Mouse (Mus musculus) mesoderm, embryonic 11.5 days (tissue): Measurements from ENCODE around the gene Cdca3.
A peak's percentile ranks its signal among the peaks of the same experiment; 100 is the strongest.

Experiments
- DNase-seq: peaks from one replicate; pipeline ENCODE4 v3.0.0-alpha.2; 2012; ENCODE audit warnings: low read depth, low spot score

Gene Cdca3

GRCm38 (mm10) chr6:124831649-124832048 lies 2.3 kb downstream of the Cdca3 start:
- DNase-seq, result no peak

- DNase-seq, result no peak
Measured at GRCm38 (mm10) chr6:124834512-124835081, 5.2 kb downstream of the Cdca3 start.

- no peak for DNase-seq
Measured at GRCm38 (mm10) chr6:124835531-124835930, 6.2 kb downstream of the Cdca3 start.

- no peak for DNase-seq
Measured at GRCm38 (mm10) chr6:124836411-124836810, 7.1 kb downstream of the Cdca3 start.

- DNase-seq, result no peak
Measured at GRCm38 (mm10) chr6:124839805-124840204, 10.5 kb downstream of the Cdca3 start.

- DNase-seq, result no peak
Measured at GRCm38 (mm10) chr6:124840241-124841167, 11.2 kb downstream of the Cdca3 start, which contains the start of gene Gnb3. Gnb3 (minus strand) TSS chr6:124840275.

- DNase-seq, result peak; percentile 96
Measured at GRCm38 (mm10) chr6:124847305-124847704, 18.0 kb downstream of the Cdca3 start.

GRCm38 (mm10) chr6:124850535-124850934 lies 21.2 kb downstream of the Cdca3 start:
- DNase-seq, result no peak

- no peak for DNase-seq
Measured at GRCm38 (mm10) chr6:124854647-124855046, 25.3 kb downstream of the Cdca3 start.

- peak; percentile 59 for DNase-seq
Measured at GRCm38 (mm10) chr6:124856321-124856720, 27.0 kb downstream of the Cdca3 start.

- DNase-seq, result peak; percentile 91
Measured at GRCm38 (mm10) chr6:124856916-124857839, 27.8 kb downstream of the Cdca3 start, which contains the start of gene P3h3. P3h3 (minus strand) TSS chr6:124857752.

GRCm38 (mm10) chr6:124857840-124858530 lies 28.6 kb downstream of the Cdca3 start:
- DNase-seq, result no peak

GRCm38 (mm10) chr6:124858561-124859318 lies 29.4 kb downstream of the Cdca3 start:
- DNase-seq, result no peak

- DNase-seq, result peak; percentile 86
Measured at GRCm38 (mm10) chr6:124859725-124860124, 30.4 kb downstream of the Cdca3 start.

- DNase-seq, result no peak
Measured at GRCm38 (mm10) chr6:124860511-124860910, 31.2 kb downstream of the Cdca3 start.

GRCm38 (mm10) chr6:124861266-124861665 lies 31.9 kb downstream of the Cdca3 start:
- DNase-seq, result no peak

GRCm38 (mm10) chr6:124861802-124862201 lies 32.5 kb downstream of the Cdca3 start:
- DNase-seq, result no peak

- DNase-seq, result no peak
Measured at GRCm38 (mm10) chr6:124862406-124863124, 33.2 kb downstream of the Cdca3 start.

GRCm38 (mm10) chr6:124863125-124863657 lies 33.8 kb downstream of the Cdca3 start:
- no peak for DNase-seq
